Mouse (Mus musculus) E14TG2a.4 (cell line): Measurements from ENCODE around the gene Hmg20a.
A peak's percentile ranks its signal among the peaks of the same experiment; 100 is the strongest.

Source experiments
- H3K27me3 ChIP-seq: 2 replicates; pipeline ENCODE4 v1.6.1; 2014; ENCODE audit warnings: low read length, control low read depth; ENCODE audit not compliant: insufficient read depth
- H3K36me3 ChIP-seq: 2 replicates; pipeline ENCODE4 v1.6.1; 2014; ENCODE audit warnings: low read length, control low read depth; ENCODE audit not compliant: insufficient read depth
- H3K4me1 ChIP-seq: replicated peaks from 2 replicates; pipeline ENCODE4 v1.6.1; 2014; ENCODE audit warnings: low read depth, low read length, control low read depth
- H3K4me3 ChIP-seq: replicated peaks from 2 replicates; pipeline ENCODE4 v1.5.1; 2014; ENCODE audit warnings: mild to moderate bottlenecking, low read length
- H3K9me3 ChIP-seq: 2 replicates; pipeline ENCODE4 v1.6.1; 2014; ENCODE audit warnings: low read length, control low read depth
- CTCF ChIP-seq: conservative IDR thresholded peaks from 2 replicates; pipeline ENCODE4 v1.5.1; 2014; ENCODE audit warnings: low read length
- NANOG ChIP-seq: IDR thresholded peaks from 2 replicates; pipeline ENCODE4 v1.6.1; 2014; ENCODE audit warnings: borderline replicate concordance, low read length, mixed read lengths
- POU5F1 ChIP-seq: IDR thresholded peaks from 2 replicates; pipeline ENCODE4 v1.6.1; 2014; ENCODE audit warnings: low read length, borderline replicate concordance

Hmg20a gene

GRCm38 (mm10) chr9:56540051-56540450 is 121.6 kb downstream of the Hmg20a start:
- Histone ChIP-seq H3K4me1 (peaks cover 96% of the 10 kb centered on the region), H3K4me3 (no peak overlapping the region), H3K36me3 (no peaks in the 10 kb centered on the region), H3K27me3 (no peaks in the 10 kb centered on the region), H3K9me3 (no peaks in the 10 kb centered on the region)
- TF ChIP-seq CTCF: no peak
- no peak for TF ChIP-seq POU5F1
- TF ChIP-seq NANOG: no peak

- Histone ChIP-seq H3K9me3 (no peaks in the 10 kb centered on the region), H3K4me3 (peak overlapping the region; percentile 7; the same call in 1 of the 2 replicates), H3K4me1 (peaks cover 98% of the 10 kb centered on the region), H3K27me3 (no peaks in the 10 kb centered on the region), H3K36me3 (no peaks in the 10 kb centered on the region)
- TF ChIP-seq POU5F1: no peak
- TF ChIP-seq NANOG: 0 out of 2 replicates have a peak, but pooled peaks have one; percentile 8
- no peak for TF ChIP-seq CTCF
Observed at GRCm38 (mm10) chr9:56544687-56545475, 126.5 kb downstream of the Hmg20a start.
